Mouse (Mus musculus) heart, postnatal 25 days (tissue): ENCODE data around the gene Macrod2. TPM values are rescaled to one million over a fixed set of nuclear protein-coding genes. Genes with fewer than 3 reads are reported as not detected.

ENCODE experiments used
- total RNA-seq, 2 experiments: library from RNA; stranded (reverse); gene quantifications; 2 replicates each; pipeline ENCODE4 v1.2.3; 2021

Gene Macrod2
- total RNA-seq, 2 experiments from 2014 or later, result 8.9 to 9.0 TPM

Other genes with a start within 250 kb of the Macrod2 start
- not detected for gene Gm17374, start 243.3 kb upstream of the Macrod2 start, total RNA-seq
- 10 to 100 TPM; 12.5 to 12.6 TPM for gene Esf1, start 224.7 kb upstream of the Macrod2 start, total RNA-seq
- 10 to 100 TPM; 35.4 to 37.7 TPM for gene Ndufaf5, start 224.7 kb upstream of the Macrod2 start, total RNA-seq
- gene Sel1l2, start 5.6 kb upstream of the Macrod2 start, total RNA-seq, result not detected